Mouse (Mus musculus) bone marrow macrophage, adult 2 months (primary cell): Measurements from ENCODE around the gene Sfpq. TPM values are rescaled to one million over a fixed set of nuclear protein-coding genes. Genes with fewer than 3 reads are reported as not detected.
A peak's percentile ranks its signal among the peaks of the same experiment; 100 is the strongest.

Experiments used
- H3K27ac ChIP-seq: 2 replicates; pipeline ENCODE4 v1.5.1; 2012; ENCODE audit warnings: low read depth, low read length; ENCODE audit not compliant: insufficient read depth
- H3K4me1 ChIP-seq: 2 replicates; pipeline ENCODE4 v1.6.1; 2012; ENCODE audit warnings: low read length; ENCODE audit not compliant: control insufficient read depth, insufficient read depth
- H3K4me3 ChIP-seq: 2 replicates; pipeline ENCODE4 v1.5.1; 2012; ENCODE audit warnings: mild to moderate bottlenecking, low read length, moderate library complexity; ENCODE audit not compliant: insufficient read depth
- CTCF ChIP-seq: IDR thresholded peaks from 2 replicates; pipeline ENCODE4 v1.5.1; 2012; ENCODE audit warnings: low read depth, mild to moderate bottlenecking, low read length, moderate library complexity
- POLR2A ChIP-seq: IDR thresholded peaks from 2 replicates; pipeline ENCODE4 v1.6.1; 2012; ENCODE audit warnings: mild to moderate bottlenecking, low read depth, low read length, borderline replicate concordance
- polyA plus RNA-seq: library from polyadenylated mRNA; stranded (reverse); fragments of >200 nt; gene quantifications from 2 replicates; pipeline ENCODE4 v1.2.4, GENCODE M21; 2012; ENCODE audit not compliant: missing spikeins, insufficient read depth, insufficient read length

Sfpq gene
- polyA plus RNA-seq, 1 experiment: 229 TPM

DNA sequence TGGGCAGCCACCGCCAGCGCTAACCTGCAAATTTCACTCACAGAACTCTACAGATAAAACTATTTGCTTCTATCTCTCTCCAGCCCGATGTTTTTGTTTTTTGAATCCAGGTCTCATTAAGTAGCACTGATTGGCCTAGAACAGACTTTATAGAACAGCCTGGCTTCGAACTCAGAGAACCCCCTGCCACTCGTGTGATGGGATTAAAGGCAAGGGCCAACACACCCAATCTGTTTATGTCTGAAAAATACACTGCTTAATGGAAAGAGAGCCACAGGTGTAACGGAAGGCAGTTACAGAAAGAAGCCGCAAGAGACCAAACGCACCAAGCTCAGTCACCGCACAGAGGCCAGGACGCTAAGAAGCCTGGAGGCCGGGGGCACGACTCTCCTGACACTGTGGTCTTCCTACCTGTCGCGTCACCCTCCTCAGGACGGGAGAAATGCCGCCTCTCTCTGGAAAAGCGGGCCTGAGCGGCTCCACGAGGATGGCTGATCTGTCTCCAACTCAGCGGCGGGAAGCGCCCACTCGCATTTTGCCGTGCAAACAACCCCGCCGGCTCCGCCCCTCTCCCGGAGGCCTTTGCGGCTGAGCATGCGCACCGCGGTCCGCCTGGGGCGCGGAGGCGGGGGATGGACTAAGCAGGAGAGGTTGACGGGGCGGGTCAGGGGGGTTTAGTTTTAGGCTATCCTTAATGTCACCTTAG lies 39.6 kb downstream of the Sfpq start, which contains the start of gene Zmym1:
Zmym1 (minus strand) TSS at position 568 of the 706 bp plus-strand sequence.
- Histone ChIP-seq H3K4me1 (peaks cover 5% of the 10 kb centered on the region), H3K27ac (peak within 1 kb of the TSS; percentile 19; the same call in 1 of the 2 replicates), H3K4me3 (peak within 1 kb of the TSS; percentile 96)
- 0 out of 2 replicates have a peak, but pooled peaks have one; percentile 21 for TF ChIP-seq POLR2A
- no peak for TF ChIP-seq CTCF

DNA sequence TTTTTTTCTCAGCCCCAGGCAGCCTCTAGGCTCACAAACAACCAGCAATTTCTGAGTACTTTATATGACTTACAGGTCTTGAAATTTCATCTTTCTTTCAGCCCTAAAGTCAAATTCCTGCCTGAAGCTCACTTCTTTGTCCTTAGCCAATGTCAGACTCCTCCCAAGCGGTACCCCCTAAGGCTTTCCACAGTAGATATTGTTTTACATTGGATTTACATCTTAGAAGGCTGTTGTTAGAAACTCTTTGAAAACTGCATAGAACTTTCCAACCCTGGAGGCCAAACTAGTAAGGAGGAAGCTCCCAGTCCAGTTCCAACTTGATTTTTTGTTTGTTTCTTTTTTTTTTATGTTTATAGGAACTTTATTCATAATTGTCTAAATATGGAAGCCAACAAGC lies 42.9 kb downstream of the Sfpq start:
- H3K4me1 ChIP-seq: peaks cover 5% of the 10 kb centered on the region
- TF ChIP-seq CTCF (no peak), POLR2A (no peak)
- H3K4me3 ChIP-seq: no peak overlapping the region
- H3K27ac ChIP-seq: no peak overlapping the region

DNA sequence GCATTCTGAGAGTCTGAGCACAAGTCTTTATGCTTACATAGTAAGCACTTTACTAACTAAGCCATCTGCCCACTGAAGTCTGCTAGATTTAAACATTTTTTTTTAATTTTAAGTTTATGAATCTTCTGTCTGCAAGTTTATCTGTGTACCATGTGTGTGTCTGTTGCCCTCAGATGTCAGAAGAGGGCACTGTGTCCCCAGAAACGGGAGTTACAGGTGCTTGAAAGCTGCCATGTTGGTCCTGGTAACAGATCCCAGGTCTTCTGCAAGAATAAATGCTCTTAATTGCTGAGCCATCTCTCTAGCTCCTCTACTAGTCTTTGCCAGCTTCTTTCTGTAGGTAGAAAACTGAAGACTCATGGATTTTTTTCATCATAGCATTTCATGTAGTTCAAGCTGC lies 53.8 kb downstream of the Sfpq start:
- no peak for TF ChIP-seq POLR2A
- TF ChIP-seq CTCF: no peak
- Histone ChIP-seq H3K4me1 (peaks cover 7% of the 10 kb centered on the region), H3K27ac (no peak overlapping the region), H3K4me3 (no peak overlapping the region)

DNA sequence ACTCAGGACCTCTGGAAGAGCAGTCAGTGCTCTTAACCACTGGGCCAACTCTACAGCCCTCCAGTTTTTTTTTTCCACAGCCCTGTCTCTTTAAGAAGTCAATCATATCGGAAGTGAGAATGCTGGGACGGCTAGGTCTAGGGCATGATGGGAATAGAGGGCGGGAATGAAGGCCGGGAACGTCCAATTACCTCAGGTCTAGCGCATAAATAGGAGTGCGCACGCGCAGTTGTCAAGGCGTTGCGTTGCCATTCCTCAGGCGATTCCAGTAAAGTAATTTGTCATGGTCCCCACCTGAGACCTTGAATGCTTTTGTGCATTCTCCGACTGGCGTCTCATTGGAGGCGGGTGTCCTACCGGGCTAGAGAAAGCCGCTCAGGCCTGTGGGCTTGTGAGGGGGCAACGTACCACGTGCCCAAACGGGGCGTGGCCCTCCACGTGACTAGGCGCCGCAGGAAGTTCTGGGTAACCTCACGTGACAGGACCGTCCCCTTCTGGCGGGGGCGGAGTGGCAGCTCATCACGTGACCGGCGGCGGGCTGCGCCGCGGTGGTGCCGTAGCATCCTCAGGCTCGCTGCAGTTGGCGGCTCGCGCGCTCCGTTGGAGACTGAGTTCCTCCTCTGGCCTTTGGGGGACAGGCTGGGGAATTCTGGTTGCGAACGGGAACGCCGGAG lies 55.9 kb downstream of the Sfpq start, which contains the start of gene Zmym6:
Zmym6 (plus strand) TSS at position 509 of the 674 bp plus-strand sequence.
- peak within 1 kb of the TSS; percentile 94 for H3K27ac ChIP-seq

DNA sequence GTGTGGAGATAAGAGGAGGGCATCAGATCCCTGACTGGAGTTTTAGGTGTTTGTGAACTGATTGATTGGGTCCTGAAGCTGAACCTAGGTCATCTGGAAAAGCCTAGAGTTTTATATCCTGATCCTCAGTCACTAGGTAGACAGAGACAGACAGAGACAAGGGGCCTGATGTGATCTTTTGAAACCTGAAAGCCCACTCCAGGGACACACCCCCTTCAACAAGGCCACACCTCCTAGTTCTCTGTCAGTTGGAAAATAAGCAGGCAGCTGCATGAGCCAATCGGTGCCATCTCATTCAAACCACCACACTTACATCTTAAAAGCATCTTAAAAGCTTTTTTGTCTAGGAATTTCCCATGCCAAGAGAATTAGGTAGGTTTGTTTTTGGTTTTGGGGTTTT lies 59.7 kb downstream of the Sfpq start:
- Histone ChIP-seq H3K27ac (no peak overlapping the region), H3K4me1 (peaks cover 9% of the 10 kb centered on the region), H3K4me3 (no peak overlapping the region)
- TF ChIP-seq CTCF (no peak), POLR2A (no peak)

More for the DNA sequence above, 55.9 kb downstream of the Sfpq start, which contains the start of gene Zmym6:
- TF ChIP-seq POLR2A (no peak), CTCF (no peak)
- peaks cover 7% of the 10 kb centered on the region for H3K4me1 ChIP-seq
- H3K4me3 ChIP-seq: peak within 1 kb of the TSS; percentile 59

DNA sequence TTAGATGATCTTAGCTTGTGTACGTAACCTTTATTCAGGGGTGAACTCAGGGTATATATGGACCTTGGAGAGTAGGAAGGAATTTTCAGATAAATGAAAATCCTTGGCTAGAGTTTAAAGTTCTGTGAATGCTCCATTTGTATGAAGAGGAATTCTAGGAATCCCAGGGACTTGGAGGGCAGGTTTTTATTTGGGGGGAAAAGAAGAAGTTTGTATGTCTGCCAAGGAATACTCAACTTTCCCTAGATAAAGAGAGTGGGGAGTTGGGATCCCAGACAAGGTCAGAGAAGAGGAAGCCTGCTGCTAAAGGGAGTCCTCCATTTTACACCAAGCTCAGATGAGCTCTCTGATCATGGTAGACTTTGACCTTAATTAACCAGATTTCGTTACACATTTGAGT lies 62.0 kb downstream of the Sfpq start:
- Histone ChIP-seq H3K4me1 (peaks cover 6% of the 10 kb centered on the region), H3K4me3 (no peak overlapping the region), H3K27ac (no peak overlapping the region)
- TF ChIP-seq POLR2A (no peak), CTCF (no peak)

DNA sequence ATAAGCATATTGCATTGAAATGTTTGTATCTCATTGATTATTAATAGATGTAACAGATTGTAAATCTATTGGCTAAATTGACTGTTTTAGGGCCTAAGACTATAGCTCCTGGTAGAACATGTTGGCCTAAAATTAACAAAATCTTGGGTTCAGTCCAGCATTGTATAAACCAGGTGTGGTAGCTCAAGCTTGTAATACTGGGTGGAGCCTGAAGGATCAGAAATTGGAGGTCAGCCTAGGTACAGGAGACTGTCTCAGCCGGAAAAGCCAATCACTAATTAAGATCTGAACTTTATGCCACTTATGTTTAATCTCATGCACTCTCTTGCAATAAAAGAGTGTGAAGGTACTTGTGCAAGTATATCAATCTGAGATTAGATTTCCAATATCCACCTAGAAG lies 64.6 kb downstream of the Sfpq start:
- H3K27ac ChIP-seq: no peak overlapping the region
- H3K4me3 ChIP-seq: no peak overlapping the region
- H3K4me1 ChIP-seq: peaks cover 2% of the 10 kb centered on the region; the same call in 1 of the 2 replicates
- TF ChIP-seq CTCF: no peak
- no peak for TF ChIP-seq POLR2A

Other genes starting within 250 kb of the Sfpq start
- gene Zmym4, start 53.2 kb upstream of the Sfpq start, polyA plus RNA-seq: 18.5 and 18.9 TPM in 2 replicates
- 8.2 and 13.2 TPM in 2 replicates for gene Zmym1, start 39.8 kb downstream of the Sfpq start, polyA plus RNA-seq
- 26.1 and 27.3 TPM in 2 replicates for gene Zmym6, start 56.1 kb downstream of the Sfpq start, polyA plus RNA-seq
- gene Tmem35b, start 102.4 kb downstream of the Sfpq start, polyA plus RNA-seq: 24.9 and 34.6 TPM in 2 replicates
- not detected in 2 replicates for gene Dlgap3, start 147.9 kb downstream of the Sfpq start, polyA plus RNA-seq
- gene Smim12, start 222.5 kb downstream of the Sfpq start, polyA plus RNA-seq: 29.4 and 32.6 TPM in 2 replicates